Mouse (Mus musculus) stomach, embryonic 16.5 days (tissue): ENCODE results near the gene Olfr710. TPM values are rescaled to one million over a fixed set of nuclear protein-coding genes. Genes with fewer than 3 reads are reported as not detected.
"Not testable (repeated sequence)": the region's sequence is repeated elsewhere in the genome, so short reads cannot be mapped to it uniquely, and the experiment has no call there.

ENCODE experiments used
- ATAC-seq: fragments of 200-750 bp; cut with Nextera tagmentation; 2 replicates; pipeline ENCODE4 v1.8.0; 2017; ENCODE audit warnings: moderate number of reproducible peaks, moderate TSS enrichment; ENCODE audit not compliant: insufficient read depth, low FRiP score
- H3K27ac ChIP-seq: fragments of 300-500 bp; sonication (generic); 2 replicates; pipeline ENCODE4 v1.5.1; 2014; ENCODE audit warnings: low read length
- H3K27me3 ChIP-seq: fragments of 300-500 bp; sonication (generic); 2 replicates; pipeline ENCODE4 v1.6.1; 2014; ENCODE audit warnings: low read length, control low read depth, mixed read lengths; ENCODE audit not compliant: control insufficient read depth, insufficient read depth
- H3K36me3 ChIP-seq: fragments of 300-500 bp; sonication (generic); 2 replicates; pipeline ENCODE4 v1.6.1; 2014; ENCODE audit warnings: low read length; ENCODE audit not compliant: control insufficient read depth, insufficient read depth
- H3K4me1 ChIP-seq: fragments of 300-500 bp; sonication (generic); 2 replicates; pipeline ENCODE4 v1.6.1; 2014; ENCODE audit warnings: low read length, control low read depth, mixed read lengths; ENCODE audit not compliant: control insufficient read depth, insufficient read depth
- H3K4me2 ChIP-seq: fragments of 300-500 bp; sonication (generic); 2 replicates; pipeline ENCODE4 v1.6.1; 2014; ENCODE audit warnings: low read depth, low read length, mixed read lengths
- H3K4me3 ChIP-seq: fragments of 300-500 bp; sonication (generic); replicated peaks from 2 replicates; pipeline ENCODE4 v1.5.1; 2014; ENCODE audit warnings: mild to moderate bottlenecking, low read length
- H3K9ac ChIP-seq: fragments of 300-500 bp; sonication (generic); 2 replicates; pipeline ENCODE4 v1.6.1; 2014; ENCODE audit warnings: low read length
- H3K9me3 ChIP-seq: fragments of 300-500 bp; sonication (generic); replicated peaks from 2 replicates; pipeline ENCODE4 v1.6.1; 2016; ENCODE audit warnings: low read length, control low read depth; ENCODE audit not compliant: control insufficient read depth
- WGBS: fragments of 180-500 bp; shearing (Covaris S2); extraction: QIAGEN DNeasy Blood & Tissue Kit; methylation state at CpG from one replicate; pipeline ENCODE4 v1.1.7; 2014; 5-methylcytosine and 5-hydroxymethylcytosine counted together
- polyA plus RNA-seq: library from polyadenylated mRNA; unstranded; fragments of >200 nt; fragmentation: Nextera tagmentation; extraction: Ambion mirVana; gene quantifications from 2 replicates; pipeline ENCODE4 v1.2.1, GENCODE M21; 2015

Gene Olfr710
- not detected in 2 replicates for polyA plus RNA-seq

DNA sequence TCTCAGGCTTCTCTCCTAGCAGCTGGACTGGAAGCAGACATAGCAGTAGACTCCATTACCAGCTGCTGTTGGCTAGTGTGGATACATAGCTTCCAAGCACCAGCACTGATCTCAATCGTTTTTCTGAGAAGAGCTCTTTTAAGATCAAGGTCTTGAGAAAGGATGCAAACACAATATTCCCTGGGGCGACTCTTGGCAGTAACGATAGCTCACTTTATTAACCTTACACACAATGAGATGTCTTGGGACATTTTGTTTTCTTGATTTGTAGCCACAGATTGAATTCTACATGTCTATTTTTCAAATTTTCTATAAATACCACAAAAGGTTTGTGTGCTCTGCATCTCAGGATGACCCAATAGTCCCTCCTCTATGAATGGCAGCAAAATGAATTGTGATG, at the start of gene Olfr710:
Gene Olfr710 (minus strand): TSS at position 101 of the 400 bp plus-strand sequence.
- 71% methylated on average over 3 of the region's 3 CpGs for WGBS
- no peaks in the 10 kb centered on the region for H3K9me3 ChIP-seq
- H3K4me3 ChIP-seq: no peak within 1 kb of the TSS
- H3K9ac ChIP-seq: no peak within 1 kb of the TSS
- H3K4me1 ChIP-seq: no peaks in the 10 kb centered on the region
- H3K4me2 ChIP-seq: no peak within 1 kb of the TSS
- no peak within 1 kb of the TSS for H3K27ac ChIP-seq
- H3K27me3 ChIP-seq: no peaks in the 10 kb centered on the region
- no peak for ATAC-seq
- H3K36me3 ChIP-seq: no peaks in the 10 kb centered on the region

DNA sequence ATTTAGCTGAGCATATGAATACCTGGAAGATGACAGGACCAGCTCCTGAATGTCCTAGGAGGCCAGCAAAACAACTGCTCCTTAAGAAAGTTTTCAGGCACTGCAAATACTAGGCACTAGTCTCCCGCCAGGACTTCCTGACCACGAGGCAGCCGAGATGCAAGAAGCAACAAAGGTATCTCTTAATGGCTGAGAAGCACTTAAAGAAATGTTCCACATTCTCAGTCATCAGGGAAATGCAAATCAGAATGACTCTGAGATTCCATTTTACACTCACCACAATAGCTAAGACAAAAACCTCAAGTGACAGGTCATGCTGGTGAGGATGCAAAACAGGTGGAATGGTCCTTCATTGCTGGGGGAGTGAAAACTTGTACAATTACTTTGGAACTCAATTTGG, 37.1 kb upstream of the Olfr710 start:
- H3K4me2 ChIP-seq: no peak overlapping the region
- H3K4me1 ChIP-seq: no peaks in the 10 kb centered on the region
- H3K36me3 ChIP-seq: no peaks in the 10 kb centered on the region
- ATAC-seq: no peak
- H3K9ac ChIP-seq: no peak overlapping the region
- H3K9me3 ChIP-seq: no peaks in the 10 kb centered on the region
- H3K27me3 ChIP-seq: no peaks in the 10 kb centered on the region
- no peak overlapping the region for H3K4me3 ChIP-seq
- H3K27ac ChIP-seq: no peak overlapping the region
- 87% methylated on average over 3 of the region's 3 CpGs for WGBS

DNA sequence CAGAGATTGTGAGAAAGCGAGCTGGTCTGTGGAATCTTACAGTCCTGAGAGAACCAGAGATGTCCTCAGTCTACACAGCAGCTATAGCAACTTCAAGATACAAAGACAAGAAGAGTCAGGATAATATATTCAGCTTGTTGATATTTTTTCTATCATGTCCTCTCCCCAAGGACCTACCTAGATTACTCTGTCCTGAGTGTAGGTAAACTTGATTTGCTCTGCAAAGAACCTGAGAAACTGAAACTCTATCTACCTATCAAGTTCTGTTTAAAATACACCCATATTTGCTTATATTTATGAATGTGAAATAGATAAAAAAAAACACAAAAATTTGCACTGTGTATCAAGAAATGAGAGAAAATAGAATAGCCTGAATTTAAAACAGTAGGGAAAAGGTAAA, 27.2 kb upstream of the Olfr710 start, which contains the start of gene Olfr711:
Gene Olfr711 (minus strand): TSS at position 101 of the 400 bp plus-strand sequence.
- H3K9me3 ChIP-seq: no peaks in the 10 kb centered on the region
- H3K4me1 ChIP-seq: no peaks in the 10 kb centered on the region
- H3K4me3 ChIP-seq: no peak within 1 kb of the TSS
- H3K27me3 ChIP-seq: no peaks in the 10 kb centered on the region
- H3K9ac ChIP-seq: no peak within 1 kb of the TSS
- no peaks in the 10 kb centered on the region for H3K36me3 ChIP-seq
- 73% methylated on average over 1 of the region's 1 CpGs for WGBS
- no peak within 1 kb of the TSS for H3K4me2 ChIP-seq
- ATAC-seq: no peak
- no peak within 1 kb of the TSS for H3K27ac ChIP-seq

DNA sequence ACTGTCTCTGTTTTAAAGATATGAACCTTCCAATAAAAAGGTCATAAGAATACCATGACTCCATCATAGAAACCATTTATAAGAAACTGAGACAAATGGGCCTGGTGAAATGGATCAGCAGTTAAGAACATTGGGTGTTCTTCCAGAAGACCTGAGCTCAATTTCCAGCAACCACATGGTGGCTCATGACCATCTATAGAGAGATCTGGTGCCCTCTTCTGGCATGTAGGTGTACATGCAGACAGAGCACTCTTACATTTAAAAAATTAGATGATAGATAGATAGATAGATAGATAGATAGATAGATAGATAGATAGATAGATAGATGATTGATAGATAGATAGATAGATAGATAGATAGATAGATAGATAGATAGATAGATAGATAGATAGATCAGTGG, 19.4 kb upstream of the Olfr710 start:
- not testable (repeated sequence) for H3K4me1 ChIP-seq, H3K27ac ChIP-seq

DNA sequence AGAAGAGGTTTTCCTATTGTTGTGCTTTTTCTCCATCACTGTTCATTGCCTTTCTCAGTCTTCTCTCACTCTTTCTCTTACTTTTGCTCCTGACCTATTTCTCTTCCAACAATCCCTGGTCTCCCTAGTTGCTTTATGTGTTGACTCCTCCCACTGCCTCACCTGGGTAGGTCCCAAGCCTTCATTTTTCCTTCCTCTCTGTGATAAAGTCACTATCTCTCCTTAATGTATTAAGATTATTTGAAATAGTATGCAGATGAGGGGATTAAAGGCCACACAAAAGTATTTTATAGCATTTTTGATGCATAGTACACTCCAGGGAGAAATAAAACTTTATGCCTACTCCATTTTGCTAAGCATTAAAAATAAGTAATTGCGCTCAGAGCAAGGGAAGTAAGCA, 15.7 kb upstream of the Olfr710 start, which contains the start of gene Olfr6:
Gene Olfr6 (minus strand): TSS at position 101 of the 400 bp plus-strand sequence.
- H3K4me2 ChIP-seq: no peak within 1 kb of the TSS
- no peaks in the 10 kb centered on the region for H3K9me3 ChIP-seq
- no peak for ATAC-seq
- H3K36me3 ChIP-seq: no peaks in the 10 kb centered on the region
- 86% methylated on average over 1 of the region's 1 CpGs for WGBS
- no peak within 1 kb of the TSS for H3K4me3 ChIP-seq
- no peaks in the 10 kb centered on the region for H3K27me3 ChIP-seq
- no peak within 1 kb of the TSS for H3K27ac ChIP-seq
- H3K4me1 ChIP-seq: no peaks in the 10 kb centered on the region
- H3K9ac ChIP-seq: no peak within 1 kb of the TSS

More for the DNA sequence above, 19.4 kb upstream of the Olfr710 start:
- not testable (repeated sequence) for H3K9ac ChIP-seq, H3K9me3 ChIP-seq, H3K27me3 ChIP-seq, ATAC-seq, H3K4me3 ChIP-seq, H3K36me3 ChIP-seq, H3K4me2 ChIP-seq

DNA sequence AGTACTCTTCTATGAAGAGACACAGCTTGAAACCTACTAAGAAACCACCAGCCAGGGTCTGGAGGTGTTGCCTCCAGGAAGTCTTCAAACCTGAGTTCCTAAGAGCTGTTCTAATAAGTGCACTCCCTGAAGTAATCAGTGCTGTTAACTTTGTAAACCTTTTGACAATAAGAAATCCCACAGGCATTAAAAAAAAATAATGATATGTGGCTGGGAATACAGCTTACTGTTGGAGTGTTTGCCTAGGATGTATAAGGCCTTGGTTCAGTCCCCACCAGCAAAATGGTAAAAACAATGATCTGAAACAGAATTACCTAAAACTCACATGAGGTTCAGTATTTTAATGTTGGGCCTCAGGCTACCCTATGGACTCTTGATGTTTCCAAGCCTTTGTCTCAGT, 16.0 kb downstream of the Olfr710 start, which contains the start of gene Olfr709-ps1:
Gene Olfr709-ps1 (minus strand): TSS at position 101 of the 400 bp plus-strand sequence.
- Histone ChIP-seq H3K4me1 (no peaks in the 10 kb centered on the region), H3K9ac (no peak within 1 kb of the TSS), H3K9me3 (no peaks in the 10 kb centered on the region), H3K27me3 (no peaks in the 10 kb centered on the region), H3K27ac (no peak within 1 kb of the TSS), H3K36me3 (no peaks in the 10 kb centered on the region), H3K4me2 (no peak within 1 kb of the TSS), H3K4me3 (no peak within 1 kb of the TSS)
- ATAC-seq: no peak

DNA sequence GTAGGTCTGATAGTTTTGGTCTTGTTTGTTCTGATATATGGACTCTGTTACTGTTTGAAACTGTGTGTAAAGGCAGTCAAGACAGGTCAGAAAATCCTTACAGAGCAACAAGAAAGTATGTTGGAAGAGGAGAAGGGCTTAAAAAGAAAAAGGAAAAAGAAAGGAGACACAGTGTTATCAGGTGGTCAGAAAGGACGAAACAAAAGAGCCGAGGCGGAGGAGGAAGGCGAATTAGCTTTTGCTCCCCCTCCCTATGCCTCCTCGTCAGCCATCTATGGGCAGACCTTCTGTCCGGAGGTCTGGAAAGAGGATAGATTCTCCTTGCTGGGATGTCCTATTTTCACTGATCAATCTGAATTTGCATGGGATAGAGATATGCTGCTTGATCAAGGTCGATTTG, 27.2 kb downstream of the Olfr710 start:
- not testable (repeated sequence) for H3K4me3 ChIP-seq, H3K27me3 ChIP-seq, H3K9me3 ChIP-seq, H3K4me1 ChIP-seq, H3K9ac ChIP-seq, H3K36me3 ChIP-seq, H3K4me2 ChIP-seq, ATAC-seq, H3K27ac ChIP-seq
- WGBS: 88% methylated on average over 2 of the region's 7 CpGs

DNA sequence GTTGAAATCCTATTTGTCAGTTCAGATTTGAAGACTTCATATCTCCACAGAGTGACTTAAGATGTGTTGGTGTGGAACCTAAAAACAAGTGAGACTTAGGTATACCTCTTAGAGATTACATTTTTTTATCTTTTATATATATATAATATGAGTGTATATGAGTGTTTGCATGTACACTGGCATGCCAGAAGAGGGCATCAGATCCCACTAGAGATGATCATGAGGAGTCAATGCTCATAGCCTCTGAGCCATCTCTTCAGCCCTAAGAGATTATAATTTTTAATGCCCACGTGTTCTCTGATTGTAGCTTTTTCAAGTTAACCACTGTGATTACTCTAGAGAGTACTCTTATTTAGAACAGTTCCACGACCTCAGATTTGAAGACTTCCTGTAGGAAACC, 40.4 kb downstream of the Olfr710 start, which contains the start of gene Olfr1532-ps1:
Gene Olfr1532-ps1 (plus strand): TSS at position 326 of the 400 bp plus-strand sequence.
- WGBS: 60% methylated on average over 2 of the region's 2 CpGs
- Histone ChIP-seq H3K9ac (no peak within 1 kb of the TSS), H3K4me2 (no peak within 1 kb of the TSS), H3K9me3 (no peaks in the 10 kb centered on the region), H3K27me3 (no peaks in the 10 kb centered on the region), H3K4me3 (no peak within 1 kb of the TSS), H3K4me1 (no peaks in the 10 kb centered on the region), H3K36me3 (no peaks in the 10 kb centered on the region), H3K27ac (no peak within 1 kb of the TSS)
- no peak for ATAC-seq

DNA sequence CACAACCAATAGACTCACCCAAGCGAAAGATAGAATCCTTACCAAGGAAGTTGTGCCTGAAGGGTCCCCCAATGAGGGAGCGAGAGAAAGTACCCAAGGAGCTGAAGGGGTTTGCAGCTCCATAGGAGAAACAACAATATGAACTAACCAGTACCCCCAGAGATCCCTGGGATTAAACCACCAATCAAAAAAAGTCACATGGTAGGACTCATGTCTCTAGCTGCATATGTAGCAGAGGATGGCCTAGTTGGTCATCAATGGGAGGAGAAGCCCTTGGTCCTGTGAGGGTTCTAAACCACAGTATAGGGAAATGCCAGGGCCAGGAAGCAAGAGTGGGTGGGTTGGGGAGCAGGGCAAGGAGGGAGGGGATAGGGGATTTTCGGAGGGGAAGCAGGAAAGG, 47.0 kb downstream of the Olfr710 start, which contains the start of gene Olfr707:
Gene Olfr707 (minus strand): TSS at position 101 of the 400 bp plus-strand sequence.
- ATAC-seq, H3K4me2 ChIP-seq, H3K4me1 ChIP-seq, H3K9me3 ChIP-seq, H3K9ac ChIP-seq, H3K36me3 ChIP-seq, H3K27ac ChIP-seq, H3K4me3 ChIP-seq, H3K27me3 ChIP-seq: not testable (repeated sequence)
- 84% methylated on average over 3 of the region's 3 CpGs for WGBS
